Mouse (Mus musculus) small intestine, adult 2 months (tissue): ENCODE measurements at regions not wholly inside any gene's neighbourhood (a gene's known extent, or its start where the extent isn't known, plus 50 kb on each side); places are given as distances from the start of the nearest gene placed in this dataset.
A peak's percentile ranks its signal among the peaks of the same experiment; 100 is the strongest.

Experiments used
- H3K27ac ChIP-seq: fragments of 200-500 bp; 2 replicates; pipeline ENCODE4 v1.5.1; 2012; ENCODE audit warnings: low read depth, low read length, control low read depth, inconsistent platforms; ENCODE audit not compliant: insufficient read depth
- H3K27me3 ChIP-seq: fragments of 200-500 bp; 2 replicates; pipeline ENCODE4 v1.6.1; 2012; ENCODE audit warnings: mild to moderate bottlenecking, moderate library complexity, low read length, inconsistent platforms; ENCODE audit not compliant: control insufficient read depth, insufficient read depth
- H3K36me3 ChIP-seq: fragments of 200-500 bp; 2 replicates; pipeline ENCODE4 v1.6.1; 2012; ENCODE audit warnings: mild to moderate bottlenecking, low read length, control low read depth, inconsistent platforms; ENCODE audit not compliant: control insufficient read depth, insufficient read depth
- H3K4me1 ChIP-seq: fragments of 200-500 bp; 2 replicates; pipeline ENCODE4 v1.6.1; 2012; ENCODE audit warnings: low read length, inconsistent platforms, mixed read lengths; ENCODE audit not compliant: control insufficient read depth, insufficient read depth, insufficient read length
- H3K4me3 ChIP-seq: fragments of 200-500 bp; 2 replicates; pipeline ENCODE4 v1.5.1; 2012; ENCODE audit warnings: low read depth, mild to moderate bottlenecking, control low read depth, inconsistent platforms, low read length, moderate library complexity
- CTCF ChIP-seq: fragments of 200-500 bp; IDR thresholded peaks from 2 replicates; pipeline ENCODE4 v1.5.1; 2012; ENCODE audit warnings: low read depth, mild to moderate bottlenecking, control low read depth, inconsistent platforms, low read length, moderate library complexity, mixed read lengths; ENCODE audit not compliant: insufficient replicate concordance, insufficient read length; ENCODE audit errors: extremely low read depth
- POLR2A ChIP-seq: fragments of 200-500 bp; IDR thresholded peaks from 2 replicates; pipeline ENCODE4 v1.6.1; 2012; ENCODE audit warnings: low read depth, mild to moderate bottlenecking, control low read depth, inconsistent platforms, low read length, moderate library complexity
- WGBS: fragments of 180-500 bp; shearing (Covaris S2); methylation state at CpG from one replicate; pipeline ENCODE4 v1.1.7; 2018; 5-methylcytosine and 5-hydroxymethylcytosine counted together

DNA sequence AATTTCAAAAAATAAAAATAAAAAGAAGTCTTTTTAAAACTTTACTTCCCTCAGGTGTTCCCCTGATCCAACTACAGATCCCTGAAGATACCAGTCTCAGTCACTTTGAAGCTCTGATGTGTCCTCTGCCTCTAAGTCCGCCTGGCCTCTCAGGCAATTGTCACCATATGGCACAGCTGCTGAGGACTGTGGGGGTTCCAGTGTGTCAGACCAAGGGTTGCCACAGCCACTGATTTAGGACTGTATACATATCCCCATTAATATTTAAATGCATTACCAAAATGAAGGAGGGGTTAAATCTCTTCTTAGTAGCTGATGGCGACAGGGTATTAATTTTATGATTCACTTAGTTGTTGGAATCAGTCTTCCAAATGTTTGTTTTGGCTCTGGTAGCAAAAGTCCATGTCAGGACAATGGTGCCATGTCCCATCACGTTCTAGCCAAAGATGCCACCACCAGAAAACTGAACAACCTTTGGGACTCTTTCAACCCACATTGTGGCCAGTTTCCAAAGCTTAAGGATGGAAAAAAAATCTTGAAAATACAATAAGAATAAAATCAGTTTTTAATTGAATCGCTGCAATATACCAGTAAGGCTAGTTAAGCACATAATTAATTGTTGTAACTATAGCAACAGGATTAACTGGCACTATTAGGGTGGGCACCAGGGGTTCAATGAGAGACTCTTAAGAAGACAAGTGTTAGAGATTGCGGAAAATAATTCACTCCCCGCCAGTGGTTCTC is 62.5 kb downstream of the Arrdc4 start:
- H3K4me1 ChIP-seq, result peaks cover 4% of the 10 kb centered on the region; the same call in 1 of the 2 replicates
- no peaks in the 10 kb centered on the region for H3K36me3 ChIP-seq
- H3K27ac ChIP-seq, result no peak overlapping the region
- TF ChIP-seq CTCF, result no peak
- TF ChIP-seq POLR2A, result no peak
- H3K4me3 ChIP-seq, result no peak overlapping the region
- no peaks in the 10 kb centered on the region for H3K27me3 ChIP-seq
- 67% methylated on average over 6 of the region's 6 CpGs for WGBS

DNA sequence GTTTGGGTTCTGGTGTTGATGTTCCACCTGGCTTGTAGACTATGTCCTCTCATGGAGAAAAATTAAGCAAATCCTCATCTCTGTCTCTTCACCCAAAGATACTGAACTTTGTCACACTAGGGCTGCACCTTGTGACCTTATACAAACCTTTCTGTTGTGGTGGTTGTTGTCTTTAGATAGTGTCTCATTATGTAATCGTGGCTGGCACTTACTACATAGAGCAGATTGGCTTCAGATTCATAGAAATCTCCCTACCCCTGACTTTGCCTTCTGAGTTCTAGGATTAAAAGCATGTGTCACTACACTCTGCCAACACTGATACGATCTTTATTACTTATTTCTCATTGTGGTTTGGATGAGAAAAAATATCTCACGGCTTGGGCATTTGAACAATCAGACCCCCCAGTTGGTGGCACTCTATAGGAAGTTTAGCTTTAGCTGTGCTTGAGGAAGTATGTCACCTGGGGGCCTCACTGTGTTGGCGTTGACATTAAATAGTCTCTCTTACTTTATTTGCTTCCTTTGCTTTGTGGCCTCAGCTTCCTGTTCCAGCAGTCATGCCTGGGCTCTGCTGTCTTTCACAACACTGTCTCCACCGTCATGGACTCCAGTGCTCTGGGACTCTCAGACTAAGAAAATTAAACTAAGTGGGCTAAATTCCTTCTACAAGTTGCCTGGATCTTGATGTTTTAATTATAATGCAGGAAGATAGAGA is 66.0 kb downstream of the Arrdc4 start:
- Histone ChIP-seq H3K4me1 (peaks cover 4% of the 10 kb centered on the region; the same call in 1 of the 2 replicates), H3K4me3 (no peak overlapping the region), H3K36me3 (no peaks in the 10 kb centered on the region), H3K27me3 (no peaks in the 10 kb centered on the region), H3K27ac (no peak overlapping the region)
- 20% methylated on average over 5 of the region's 5 CpGs for WGBS
- no peak for TF ChIP-seq CTCF
- TF ChIP-seq POLR2A, result no peak

DNA sequence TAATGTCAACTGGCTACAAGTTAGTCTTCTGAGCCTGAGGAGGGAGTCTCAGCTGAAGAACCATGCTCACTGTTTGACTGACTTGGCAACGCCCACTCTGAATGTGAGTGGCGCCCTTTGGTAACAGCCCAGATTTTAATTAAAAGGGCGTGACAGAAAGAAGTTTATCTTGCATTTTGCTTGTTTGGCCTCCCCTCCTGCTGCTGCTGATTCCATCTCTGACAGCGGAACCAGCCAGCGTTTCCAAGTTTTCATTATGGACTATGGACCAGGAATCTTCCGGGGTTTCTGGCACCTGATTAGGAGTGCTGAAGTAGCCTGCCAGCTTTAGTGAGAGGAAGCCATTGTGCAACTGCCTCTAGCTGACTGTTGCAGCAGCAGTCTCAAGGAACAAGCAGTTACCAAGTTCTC is 66.7 kb downstream of the Arrdc4 start:
- Histone ChIP-seq H3K27me3 (no peaks in the 10 kb centered on the region), H3K36me3 (no peaks in the 10 kb centered on the region), H3K4me1 (peaks cover 4% of the 10 kb centered on the region; the same call in 1 of the 2 replicates), H3K4me3 (no peak overlapping the region), H3K27ac (no peak overlapping the region)
- 16% methylated on average over 6 of the region's 6 CpGs for WGBS
- no peak for TF ChIP-seq CTCF
- TF ChIP-seq POLR2A, result no peak

DNA sequence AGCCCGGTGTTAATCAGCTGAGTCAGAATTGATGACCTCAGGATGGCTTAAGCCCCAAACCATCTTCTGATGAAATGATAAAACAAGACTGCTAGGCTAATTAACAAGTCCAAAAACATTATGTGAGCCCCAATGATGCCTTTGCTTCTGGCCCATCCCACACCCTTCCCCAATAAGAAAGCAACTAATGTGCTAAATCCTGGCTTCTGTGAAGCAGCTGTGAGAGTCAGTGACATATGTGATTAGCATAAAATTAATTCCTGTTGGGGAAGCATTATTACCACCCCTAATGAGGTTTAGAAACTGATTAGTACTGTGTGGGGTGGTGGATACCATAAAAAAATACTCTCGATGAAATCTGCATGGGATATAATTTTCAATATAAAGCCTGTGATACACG is 69.3 kb downstream of the Arrdc4 start:
- Histone ChIP-seq H3K4me3 (no peak overlapping the region), H3K4me1 (peaks cover 4% of the 10 kb centered on the region; the same call in 1 of the 2 replicates), H3K36me3 (no peaks in the 10 kb centered on the region), H3K27ac (no peak overlapping the region), H3K27me3 (no peaks in the 10 kb centered on the region)
- WGBS, result 85% methylated on average over 3 of the region's 3 CpGs
- no peak for TF ChIP-seq POLR2A
- TF ChIP-seq CTCF, result no peak

DNA sequence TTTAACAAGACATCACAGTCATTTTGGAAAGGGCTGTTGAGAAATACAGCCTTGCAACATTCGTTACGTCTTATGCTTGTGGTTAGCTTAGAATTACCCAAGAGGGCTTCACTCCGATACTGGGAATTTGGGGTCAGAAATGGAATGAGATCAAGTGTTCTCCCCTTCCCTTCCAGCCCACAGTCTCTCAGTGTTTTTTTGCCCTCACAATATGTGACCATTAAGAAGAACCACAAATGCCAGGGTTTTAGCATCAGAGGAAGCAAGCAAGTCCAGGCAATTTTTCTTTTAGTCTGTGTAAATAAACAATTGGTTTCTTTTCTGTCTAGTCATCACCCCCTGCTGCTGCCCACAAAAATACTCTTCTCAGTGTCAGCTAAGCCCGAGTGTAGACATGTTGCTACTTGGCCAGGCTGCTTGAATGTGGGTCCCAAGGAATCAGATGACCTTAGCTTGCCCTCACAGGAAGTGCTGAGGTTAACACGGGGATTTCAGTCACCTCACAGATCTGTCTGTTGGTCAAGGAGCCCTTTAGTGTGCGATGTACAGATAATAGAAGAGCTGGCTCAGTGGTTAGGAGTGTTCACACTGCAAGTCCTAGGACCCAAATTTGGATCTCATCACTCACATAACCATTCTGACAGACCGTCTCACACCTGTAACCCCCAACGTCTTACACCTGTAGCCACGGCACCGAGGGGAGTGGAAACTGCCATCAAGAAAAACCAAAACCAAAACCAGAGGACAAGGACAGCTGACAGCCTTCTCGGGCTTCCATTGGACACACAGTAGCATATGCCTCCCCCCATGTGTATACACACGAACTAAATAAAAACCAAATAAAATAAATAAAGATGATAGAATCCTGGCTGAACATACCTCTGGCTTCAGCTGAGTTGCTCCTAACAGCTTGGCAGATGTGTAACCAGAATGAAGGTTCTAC is 81.0 kb downstream of the Arrdc4 start:
- H3K27ac ChIP-seq, result no peak overlapping the region
- no peaks in the 10 kb centered on the region for H3K36me3 ChIP-seq
- no peak overlapping the region for H3K4me3 ChIP-seq
- 71% methylated on average over 12 of the region's 12 CpGs for WGBS
- no peak for TF ChIP-seq POLR2A
- no peaks in the 10 kb centered on the region for H3K27me3 ChIP-seq
- no peaks in the 10 kb centered on the region for H3K4me1 ChIP-seq

DNA sequence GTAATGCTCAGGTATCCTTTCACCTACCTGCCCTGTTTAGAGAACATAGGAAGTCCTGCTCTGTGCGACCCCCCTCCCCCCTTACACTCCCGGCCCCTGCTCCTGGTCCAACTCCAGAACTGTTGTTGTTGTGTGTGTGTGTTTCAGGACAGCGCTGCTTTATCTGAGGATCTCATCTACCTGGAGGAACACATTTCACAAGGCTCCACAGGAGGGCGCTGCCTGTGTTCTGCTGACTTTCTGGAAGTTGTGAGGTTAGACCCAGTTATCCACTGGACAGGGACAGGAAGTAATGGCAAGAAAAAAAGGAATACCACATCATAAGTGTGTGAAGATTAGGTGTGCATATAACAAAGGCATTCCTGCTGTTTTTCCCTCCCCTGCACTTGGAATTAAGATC is 81.8 kb downstream of the Arrdc4 start:
- TF ChIP-seq CTCF (peak; percentile 44; the same call in 1 of the 2 replicates), POLR2A (no peak)
- Histone ChIP-seq H3K4me1 (no peaks in the 10 kb centered on the region), H3K4me3 (no peak overlapping the region), H3K27me3 (no peaks in the 10 kb centered on the region), H3K36me3 (no peaks in the 10 kb centered on the region), H3K27ac (no peak overlapping the region)
- WGBS, result 42% methylated on average over 4 of the region's 4 CpGs
